Comparison of ENCODE assay signal across 14 mouse cellular contexts in genomic region chr2:71719005-71719386, GRCm38 (mm10). TPM values are rescaled to one million over a fixed set of nuclear protein-coding genes. Genes with fewer than 3 reads are reported as not detected.
A peak's percentile ranks its signal among the peaks of the same experiment; 100 is the strongest.
DNase-seq lines count a peak whose midpoint lies in the region; ATAC-seq and TF ChIP-seq lines count a peak whose summit lies in the region.
"Had no signal": no experiment of that assay in that cellular context is flagged by ENCODE, and none has a peak within 500 bp of the region (broad histone marks: within the 10 kb centered on the region; RNA-seq: fewer than 3 reads in every experiment).

No protein-coding gene starts in this region.

- H3K27me3 ChIP-seq in midbrain, embryonic 10.5 days (ENCODE audit: low read depth, poor library complexity, severe bottlenecking), result no peaks in the 10 kb centered on the region
- no peaks in the 10 kb centered on the region for H3K27me3 ChIP-seq in midbrain, embryonic 13.5 days
- no peaks in the 10 kb centered on the region for H3K27me3 ChIP-seq in stomach, postnatal 0 days (ENCODE audit: control insufficient read depth, insufficient read depth, low read length)
- H3K27me3 ChIP-seq: CH12.LX; embryonic facial prominence, embryonic 15.5 days; liver, embryonic 15.5 days; midbrain, embryonic 15.5 days had no signal

- no peak overlapping the region for H3K4me3 ChIP-seq in midbrain, embryonic 10.5 days
- H3K4me3 ChIP-seq in midbrain, embryonic 13.5 days (replicated peaks), result no peak overlapping the region
- no peak overlapping the region for H3K4me3 ChIP-seq in stomach, postnatal 0 days (ENCODE audit: low read depth, low read length)
- H3K4me3 ChIP-seq: embryonic facial prominence, embryonic 15.5 days; liver, embryonic 15.5 days; midbrain, embryonic 15.5 days had no signal

- H3K4me1 ChIP-seq in midbrain, embryonic 10.5 days, result peaks cover 15% of the 10 kb centered on the region
- peaks cover 12% of the 10 kb centered on the region for H3K4me1 ChIP-seq in midbrain, embryonic 13.5 days (replicated peaks)
- H3K4me1 ChIP-seq in stomach, postnatal 0 days (replicated peaks; ENCODE audit: control insufficient read depth, insufficient read depth), result peaks cover 2% of the 10 kb centered on the region; the same call in 1 of the 2 replicates

- WGBS in midbrain, embryonic 10.5 days, result 38% methylated on average over 9 of the region's 9 CpGs
- 42% methylated on average over 9 of the region's 9 CpGs for WGBS in midbrain, embryonic 13.5 days
- WGBS in stomach, postnatal 0 days, result 42% methylated on average over 9 of the region's 9 CpGs

- H3K9me3 ChIP-seq in midbrain, embryonic 10.5 days (replicated peaks), result no peaks in the 10 kb centered on the region
- no peaks in the 10 kb centered on the region for H3K9me3 ChIP-seq in midbrain, embryonic 13.5 days
- H3K9me3 ChIP-seq in stomach, postnatal 0 days (ENCODE audit: control insufficient read depth, low read length), result no peaks in the 10 kb centered on the region
- H3K9me3 ChIP-seq: embryonic facial prominence, embryonic 15.5 days; liver, embryonic 15.5 days; midbrain, embryonic 15.5 days had no signal

- H3K36me3 ChIP-seq in midbrain, embryonic 10.5 days, result no peaks in the 10 kb centered on the region
- no peaks in the 10 kb centered on the region for H3K36me3 ChIP-seq in midbrain, embryonic 13.5 days
- H3K36me3 ChIP-seq in stomach, postnatal 0 days (ENCODE audit: control insufficient read depth, insufficient read depth, low read length), result no peaks in the 10 kb centered on the region
- H3K36me3 ChIP-seq: embryonic facial prominence, embryonic 15.5 days; liver, embryonic 15.5 days; midbrain, embryonic 15.5 days had no signal

- TF ChIP-seq CTCF in stomach, postnatal 0 days (IDR thresholded peaks at IDR 0.05; ENCODE audit: low read depth), result no peak

- no peak for TF ChIP-seq EP300 in stomach, postnatal 0 days (optimal IDR thresholded peaks at IDR 0.05)

- DNase-seq in midbrain, embryonic 10.5 days (ENCODE audit: low spot score), result no peak
- peak; percentile 68 for DNase-seq in WW6 (ENCODE audit: low read depth, low spot score)
- DNase-seq in stomach, postnatal 0 days (ENCODE audit: low spot score), result peak; percentile 22
- DNase-seq in cerebellum, adult 11 months, result no peak
- DNase-seq in ovary, postnatal 10 days (ENCODE audit: low spot score), result no peak
- DNase-seq: adrenal gland, postnatal 25 days; lung, postnatal 36 days; right cerebral cortex, postnatal 14 days had no signal

- ATAC-seq in midbrain, embryonic 13.5 days, result no peak
- ATAC-seq in granulocyte monocyte progenitor cell, adult 5-6 weeks (replicated peaks; ENCODE audit: poor library complexity, severe bottlenecking), result peak; percentile 20
- peak; percentile 21; the same call in 1 of the 2 replicates for ATAC-seq in stomach, postnatal 0 days (ENCODE audit: low FRiP score, low TSS enrichment)

- H3K9ac ChIP-seq in midbrain, embryonic 13.5 days (replicated peaks), result no peak overlapping the region
- no peak overlapping the region for H3K9ac ChIP-seq in stomach, postnatal 0 days (ENCODE audit: low read length)
- H3K9ac ChIP-seq: embryonic facial prominence, embryonic 15.5 days; liver, embryonic 15.5 days; midbrain, embryonic 15.5 days had no signal

- peak overlapping the region; percentile 59; the same call in 1 of the 2 replicates for H3K27ac ChIP-seq in midbrain, embryonic 10.5 days (replicated peaks)
- H3K27ac ChIP-seq in midbrain, embryonic 13.5 days, result no peak overlapping the region; the same call in 1 of the 2 replicates
- no peak overlapping the region for H3K27ac ChIP-seq in stomach, postnatal 0 days (replicated peaks)
- H3K27ac ChIP-seq: embryonic facial prominence, embryonic 15.5 days; liver, embryonic 15.5 days; midbrain, embryonic 15.5 days had no signal

- H3K4me2 ChIP-seq in midbrain, embryonic 13.5 days (replicated peaks), result no peak overlapping the region
- H3K4me2 ChIP-seq in stomach, postnatal 0 days (replicated peaks; ENCODE audit: low read depth), result no peak overlapping the region
- H3K4me2 ChIP-seq: embryonic facial prominence, embryonic 15.5 days; liver, embryonic 15.5 days; midbrain, embryonic 15.5 days had no signal

RNA-seq across cellular contexts. Expression of gene Itga6, which starts 26.4 kb away (rescaled TPM):
- 25.3 and 34.3 TPM in 2 replicates for polyA plus RNA-seq in midbrain, embryonic 10.5 days (2016; fragmentation: Nextera tagmentation; extraction: Ambion mirVana)
- polyA plus RNA-seq in midbrain, embryonic 13.5 days (2015; fragmentation: Nextera tagmentation; extraction: Ambion mirVana), result 17.6 and 19.6 TPM in 2 replicates
- total RNA-seq in granulocyte monocyte progenitor cell, adult 5-6 weeks (2014; fragmentation: Nextera tagmentation), result 32.9 and 48.6 TPM in 2 replicates
- 46.9 and 59.7 TPM in 2 replicates for total RNA-seq in granulocyte monocyte progenitor cell, adult 5-6 weeks (2017)
- polyA plus RNA-seq in stomach, postnatal 0 days (2015; fragmentation: Nextera tagmentation; extraction: Ambion mirVana), result 51.5 and 51.9 TPM in 2 replicates

Comparison
In these comparisons a context has a peak if more than half of its experiments do, and no peak if none do; other contexts are left out.
1. DNase-seq: peak in WW6 (single experiment) and stomach, postnatal 0 days (single experiment); none in midbrain, embryonic 10.5 days (single experiment), cerebellum, adult 11 months (single experiment) and ovary, postnatal 10 days (single experiment).